Mouse (Mus musculus): ENCODE measurements around the gene Zfp507. TPM values are rescaled to one million over a fixed set of nuclear protein-coding genes. Genes with fewer than 3 reads are reported as not detected.

Zfp507 gene
- polyA plus RNA-seq, 1 experiment from 2014 or later = 20.2 TPM

DNA sequence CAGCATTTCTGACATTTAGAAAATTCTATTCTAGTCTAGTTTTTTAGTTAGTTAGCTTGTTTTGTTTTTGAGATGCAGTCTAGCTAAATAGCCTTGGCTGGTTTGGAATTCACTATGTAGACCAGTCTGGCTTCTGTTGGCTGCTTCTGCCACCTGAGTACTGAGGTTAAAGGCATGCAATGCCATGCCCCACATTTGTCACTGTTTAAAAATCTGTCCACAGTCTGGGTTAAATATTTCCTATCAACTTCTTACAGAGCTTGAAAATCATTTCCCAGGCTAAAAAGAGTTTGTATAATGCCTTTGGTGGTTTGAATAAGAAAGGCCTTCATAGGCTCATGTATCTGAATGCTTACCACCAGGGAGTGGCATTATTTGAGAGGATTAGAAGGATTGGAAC, 63.9 kb downstream of the Zfp507 start:
- H3K27ac ChIP-seq (ENCODE audit: low read length) = no peak overlapping the region
- no peaks in the 10 kb centered on the region for H3K27me3 ChIP-seq (ENCODE audit: control insufficient read depth, insufficient read depth, low read length)
- H3K4me2 ChIP-seq (replicated peaks; ENCODE audit: low read depth, low read length) = no peak overlapping the region
- no peak overlapping the region for H3K9ac ChIP-seq (replicated peaks; ENCODE audit: low read depth, low read length)
- H3K4me3 ChIP-seq (ENCODE audit: low read depth, low read length) = no peak overlapping the region
- 0 out of 2 replicates have a peak, but pooled peaks cover 3% of the 10 kb centered on the region for H3K4me1 ChIP-seq (ENCODE audit: control insufficient read depth, insufficient read depth, low read length)
- no peak for ATAC-seq (ENCODE audit: insufficient number of reproducible peaks, insufficient read depth, low FRiP score, low read depth)
- H3K9me3 ChIP-seq (ENCODE audit: control insufficient read depth, low read depth, low read length) = no peaks in the 10 kb centered on the region
- no peaks in the 10 kb centered on the region; the same call in 1 of the 2 replicates for H3K36me3 ChIP-seq (ENCODE audit: control insufficient read depth, insufficient read depth, low read length)

GRCm38 (mm10) chr7:35733313-35734050, 69.3 kb downstream of the Zfp507 start:
- Histone ChIP-seq H3K36me3 (ENCODE audit: control insufficient read depth, insufficient read depth, low read length) (peaks cover 8% of the 10 kb centered on the region; the same call in 1 of the 2 replicates), H3K4me2 (replicated peaks; ENCODE audit: low read depth, low read length) (no peak overlapping the region), H3K9me3 (ENCODE audit: control insufficient read depth, low read depth, low read length) (no peaks in the 10 kb centered on the region), H3K4me1 (ENCODE audit: control insufficient read depth, insufficient read depth, low read length) (no peaks in the 10 kb centered on the region), H3K9ac (replicated peaks; ENCODE audit: low read depth, low read length) (no peak overlapping the region), H3K27me3 (ENCODE audit: control insufficient read depth, insufficient read depth, low read length) (no peaks in the 10 kb centered on the region), H3K4me3 (ENCODE audit: low read depth, low read length) (no peak overlapping the region), H3K27ac (ENCODE audit: low read length) (no peak overlapping the region)
- WGBS = 63% methylated on average over 14 of the region's 14 CpGs
- ATAC-seq (ENCODE audit: insufficient number of reproducible peaks, insufficient read depth, low FRiP score, low read depth) = no peak

GRCm38 (mm10) chr7:35732585-35733059, 70.2 kb downstream of the Zfp507 start:
- no peak for ATAC-seq (ENCODE audit: insufficient number of reproducible peaks, insufficient read depth, low FRiP score, low read depth)
- peaks cover 8% of the 10 kb centered on the region; the same call in 1 of the 2 replicates for H3K36me3 ChIP-seq (ENCODE audit: control insufficient read depth, insufficient read depth, low read length)
- WGBS = 85% methylated on average over 10 of the region's 10 CpGs

GRCm38 (mm10) chr7:35729621-35730031, 73.2 kb downstream of the Zfp507 start:
- WGBS = 79% methylated on average over 9 of the region's 9 CpGs
- no peak overlapping the region for H3K4me2 ChIP-seq (replicated peaks; ENCODE audit: low read depth, low read length)
- no peaks in the 10 kb centered on the region for H3K4me1 ChIP-seq (ENCODE audit: control insufficient read depth, insufficient read depth, low read length)
- no peak overlapping the region for H3K27ac ChIP-seq (ENCODE audit: low read length)
- ATAC-seq (ENCODE audit: insufficient number of reproducible peaks, insufficient read depth, low FRiP score, low read depth) = no peak
- H3K27me3 ChIP-seq (ENCODE audit: control insufficient read depth, insufficient read depth, low read length) = no peaks in the 10 kb centered on the region
- H3K4me3 ChIP-seq (ENCODE audit: low read depth, low read length) = no peak overlapping the region
- no peak overlapping the region for H3K9ac ChIP-seq (replicated peaks; ENCODE audit: low read depth, low read length)
- peaks cover 13% of the 10 kb centered on the region; the same call in 1 of the 2 replicates for H3K36me3 ChIP-seq (ENCODE audit: control insufficient read depth, insufficient read depth, low read length)
- H3K9me3 ChIP-seq (ENCODE audit: control insufficient read depth, low read depth, low read length) = no peaks in the 10 kb centered on the region

More at GRCm38 (mm10) chr7:35732585-35733059, 70.2 kb downstream of the Zfp507 start:
- H3K4me3 ChIP-seq (ENCODE audit: low read depth, low read length) = no peak overlapping the region
- H3K27me3 ChIP-seq (ENCODE audit: control insufficient read depth, insufficient read depth, low read length) = no peaks in the 10 kb centered on the region
- H3K27ac ChIP-seq (ENCODE audit: low read length) = no peak overlapping the region
- H3K4me1 ChIP-seq (ENCODE audit: control insufficient read depth, insufficient read depth, low read length) = no peaks in the 10 kb centered on the region
- H3K9me3 ChIP-seq (ENCODE audit: control insufficient read depth, low read depth, low read length) = no peaks in the 10 kb centered on the region
- H3K9ac ChIP-seq (replicated peaks; ENCODE audit: low read depth, low read length) = no peak overlapping the region
- H3K4me2 ChIP-seq (replicated peaks; ENCODE audit: low read depth, low read length) = no peak overlapping the region

- Histone ChIP-seq H3K27me3 (ENCODE audit: control insufficient read depth, insufficient read depth, low read length) (no peaks in the 10 kb centered on the region), H3K4me1 (ENCODE audit: control insufficient read depth, insufficient read depth, low read length) (no peaks in the 10 kb centered on the region), H3K4me2 (replicated peaks; ENCODE audit: low read depth, low read length) (no peak overlapping the region), H3K9me3 (ENCODE audit: control insufficient read depth, low read depth, low read length) (no peaks in the 10 kb centered on the region), H3K9ac (replicated peaks; ENCODE audit: low read depth, low read length) (no peak overlapping the region), H3K4me3 (ENCODE audit: low read depth, low read length) (no peak overlapping the region), H3K36me3 (ENCODE audit: control insufficient read depth, insufficient read depth, low read length) (peaks cover 13% of the 10 kb centered on the region; the same call in 1 of the 2 replicates), H3K27ac (ENCODE audit: low read length) (no peak overlapping the region)
- no peak for ATAC-seq (ENCODE audit: insufficient number of reproducible peaks, insufficient read depth, low FRiP score, low read depth)
- 93% methylated on average over 12 of the region's 12 CpGs for WGBS
Measured at GRCm38 (mm10) chr7:35728376-35728775, 74.4 kb downstream of the Zfp507 start.

DNA sequence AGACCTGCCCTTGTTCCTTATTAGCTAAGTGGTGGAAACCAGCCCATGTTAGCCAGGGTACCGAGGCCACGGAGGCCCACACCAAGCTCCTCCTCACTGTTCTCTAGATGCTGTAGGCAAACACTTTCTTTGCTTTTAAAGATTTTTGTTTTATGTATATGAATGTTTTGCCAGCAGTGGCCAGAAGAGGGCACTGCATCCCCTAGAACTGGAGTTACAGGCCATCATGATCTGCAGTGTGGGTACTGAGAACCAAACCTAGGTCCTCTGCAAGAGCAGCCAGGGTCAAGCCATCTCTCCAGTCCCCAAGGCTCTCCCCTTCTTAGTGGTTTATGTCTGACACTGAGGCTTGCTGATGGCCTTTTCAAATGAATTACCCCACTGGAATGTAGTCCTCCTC, 79.8 kb downstream of the Zfp507 start:
- WGBS = 87% methylated on average over 2 of the region's 2 CpGs
- ATAC-seq (ENCODE audit: insufficient number of reproducible peaks, insufficient read depth, low FRiP score, low read depth) = no peak
- H3K36me3 ChIP-seq (ENCODE audit: control insufficient read depth, insufficient read depth, low read length) = peaks cover 13% of the 10 kb centered on the region

More for the DNA sequence above, 79.8 kb downstream of the Zfp507 start:
- Histone ChIP-seq H3K27me3 (ENCODE audit: control insufficient read depth, insufficient read depth, low read length) (no peaks in the 10 kb centered on the region), H3K4me1 (ENCODE audit: control insufficient read depth, insufficient read depth, low read length) (no peaks in the 10 kb centered on the region), H3K4me3 (ENCODE audit: low read depth, low read length) (no peak overlapping the region), H3K4me2 (replicated peaks; ENCODE audit: low read depth, low read length) (no peak overlapping the region), H3K27ac (ENCODE audit: low read length) (no peak overlapping the region), H3K9me3 (ENCODE audit: control insufficient read depth, low read depth, low read length) (no peaks in the 10 kb centered on the region), H3K9ac (replicated peaks; ENCODE audit: low read depth, low read length) (no peak overlapping the region)

Other genes with a start within 250 kb of the Zfp507 start
- 52.0 and 60.5 TPM in 2 replicates for gene Nudt19, start 246.7 kb downstream of the Zfp507 start, polyA plus RNA-seq (2014; fragmentation: Nextera tagmentation; extraction: Ambion mirVana)
- gene Rgs9bp, start 217.4 kb downstream of the Zfp507 start, polyA plus RNA-seq (2014; fragmentation: Nextera tagmentation; extraction: Ambion mirVana) = 0.11 and 0.25 TPM in 2 replicates
- 35.6 and 37.8 TPM in 2 replicates for gene Ankrd27, start 216.8 kb downstream of the Zfp507 start, polyA plus RNA-seq (2014; fragmentation: Nextera tagmentation; extraction: Ambion mirVana)
- 269 and 284 TPM in 2 replicates for gene Pdcd5, start 155.5 kb downstream of the Zfp507 start, polyA plus RNA-seq (2014; fragmentation: Nextera tagmentation; extraction: Ambion mirVana)
- gene Dpy19l3, start 48.5 kb downstream of the Zfp507 start, polyA plus RNA-seq (2014; fragmentation: Nextera tagmentation; extraction: Ambion mirVana) = 27.8 and 30.2 TPM in 2 replicates

Measured in stomach, embryonic 14.5 days (tissue).